Mouse (Mus musculus) heart, adult 2 months (tissue): ENCODE data around the gene Nlrp9b.

Source experiments
- CTCF ChIP-seq: fragments of 200-600 bp; IDR thresholded peaks from 2 replicates; pipeline ENCODE4 v1.8.1; 2022; ENCODE audit warnings: antibody characterized with exemption, mild to moderate bottlenecking, moderate library complexity
- POLR2A ChIP-seq: fragments of 200-500 bp; IDR thresholded peaks from 2 replicates; pipeline ENCODE4 v1.6.1; 2011; ENCODE audit warnings: mild to moderate bottlenecking, low read depth, low read length, control low read depth; ENCODE audit not compliant: insufficient read depth

DNA sequence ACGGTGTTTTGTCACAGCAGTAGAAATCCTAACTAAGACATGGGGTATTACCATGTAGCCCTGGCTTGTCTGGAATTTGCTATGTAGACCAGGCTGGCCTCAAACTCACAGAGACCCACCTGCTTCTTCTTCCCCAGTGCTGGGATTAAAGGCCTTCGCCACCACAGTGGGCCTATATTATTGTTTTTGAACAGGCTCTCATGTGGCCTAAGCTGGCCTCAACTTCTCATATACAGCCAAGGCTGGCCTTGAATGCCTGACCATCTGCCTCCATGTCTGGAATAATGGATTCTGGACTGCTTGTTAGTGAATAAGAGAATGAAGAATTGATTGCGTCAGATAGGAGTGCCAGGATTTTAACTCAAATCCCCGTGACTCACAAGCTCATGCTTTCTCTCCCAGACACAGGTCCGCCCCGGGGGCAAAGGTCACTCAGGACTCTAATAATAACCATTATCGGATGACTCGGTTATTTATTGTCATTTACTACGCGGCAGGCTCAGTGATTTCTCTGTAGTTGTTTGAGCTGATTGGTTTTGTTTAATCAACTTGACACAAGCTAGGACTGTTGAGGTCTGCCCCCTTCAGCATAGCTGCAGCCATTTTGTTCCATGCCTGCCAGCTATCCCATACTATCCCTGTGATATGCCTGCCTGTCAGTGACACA, 38.8 kb upstream of the Nlrp9b start:
- no peak for TF ChIP-seq CTCF
- no peak for TF ChIP-seq POLR2A
